Mouse (Mus musculus) liver (tissue): ENCODE measurements around the gene Map3k3.
A peak's percentile ranks its signal among the peaks of the same experiment; 100 is the strongest.

Source experiments
- DNase-seq: peaks from one replicate; pipeline ENCODE4 v3.0.0-alpha.2; 2020; ENCODE audit warnings: mixed read lengths

Map3k3 gene

DNA sequence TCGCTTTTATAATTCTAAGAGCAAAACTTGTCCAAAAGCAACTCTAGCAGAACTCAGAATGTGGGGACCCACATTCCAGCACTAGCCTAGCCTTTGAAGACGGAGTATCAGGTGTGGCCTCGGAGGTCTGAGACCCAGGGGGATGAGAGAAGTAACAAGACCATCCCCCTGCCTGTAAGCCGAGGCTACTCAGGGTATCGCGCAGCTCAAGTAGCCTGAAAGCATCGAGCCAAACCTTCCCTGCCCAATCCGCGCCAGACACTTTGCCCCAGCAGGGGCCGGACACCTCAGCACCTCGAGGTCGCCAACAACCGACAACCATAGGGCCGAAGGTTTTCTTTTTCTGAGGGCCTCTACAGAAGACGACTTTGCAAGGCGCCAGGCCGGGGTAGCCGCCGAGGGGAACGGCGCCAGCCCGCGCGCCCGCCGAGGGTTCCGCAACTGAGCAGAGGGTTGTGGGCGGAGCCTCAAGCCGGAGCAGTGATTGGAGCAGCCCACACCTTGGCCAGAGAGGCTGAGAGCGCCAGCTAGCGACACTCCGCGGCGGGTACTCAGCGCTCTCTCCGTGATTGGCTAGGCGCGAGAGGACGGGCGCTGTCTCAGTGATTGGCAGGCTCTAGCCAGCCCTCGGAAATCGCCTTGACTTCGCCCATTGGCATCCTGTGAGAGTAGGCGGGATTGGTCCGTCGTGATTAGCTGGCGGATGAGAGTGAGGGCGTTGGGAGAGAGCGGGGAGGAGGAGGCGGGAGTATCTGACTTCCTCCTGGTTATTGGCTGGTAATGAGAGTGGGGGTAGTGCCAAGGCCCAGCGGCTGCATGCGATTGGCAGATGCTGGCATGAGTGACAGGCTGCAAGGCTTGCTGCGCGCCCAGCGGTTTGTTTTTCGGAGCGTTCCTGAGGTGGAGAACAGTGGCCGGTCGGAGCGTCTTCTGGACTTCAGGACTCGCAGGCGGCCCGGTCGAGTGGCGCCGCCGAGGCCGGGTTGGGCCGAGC lies at the start of gene Map3k3:
Gene Map3k3 (plus strand): TSS at position 906 of the 994 bp plus-strand sequence.
- DNase-seq: peak; percentile 96

GRCm38 (mm10) chr11:106034986-106035385 lies 49.4 kb upstream of the Map3k3 start:
- DNase-seq: no peak

- peak; percentile 97 for DNase-seq
Measured at GRCm38 (mm10) chr11:106036548-106037417, 47.6 kb upstream of the Map3k3 start, which contains the start of gene Dcaf7. Gene Dcaf7, plus strand, starts transcription at chr11:106036872.

DNA sequence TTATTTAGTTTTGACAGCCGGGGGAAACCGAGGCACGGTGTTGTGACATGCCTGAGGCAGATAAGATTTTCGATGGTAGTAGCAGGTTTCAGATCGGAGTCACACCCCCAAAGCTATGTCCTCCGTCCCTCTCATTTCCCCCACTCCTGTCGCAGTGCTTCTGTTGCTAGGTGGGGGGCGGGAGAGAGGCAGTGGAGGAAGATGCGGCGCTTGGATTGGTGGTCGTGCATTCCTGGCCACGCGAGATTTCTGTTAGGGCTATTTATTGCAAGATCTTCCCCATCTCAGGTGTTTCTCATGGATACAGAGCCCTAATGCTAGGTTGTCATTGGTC lies 47.0 kb upstream of the Map3k3 start:
- DNase-seq: peak; percentile 39

GRCm38 (mm10) chr11:106044349-106044748 lies 40.1 kb upstream of the Map3k3 start:
- DNase-seq: no peak

- no peak for DNase-seq
Measured at GRCm38 (mm10) chr11:106045256-106045655, 39.2 kb upstream of the Map3k3 start.

DNA sequence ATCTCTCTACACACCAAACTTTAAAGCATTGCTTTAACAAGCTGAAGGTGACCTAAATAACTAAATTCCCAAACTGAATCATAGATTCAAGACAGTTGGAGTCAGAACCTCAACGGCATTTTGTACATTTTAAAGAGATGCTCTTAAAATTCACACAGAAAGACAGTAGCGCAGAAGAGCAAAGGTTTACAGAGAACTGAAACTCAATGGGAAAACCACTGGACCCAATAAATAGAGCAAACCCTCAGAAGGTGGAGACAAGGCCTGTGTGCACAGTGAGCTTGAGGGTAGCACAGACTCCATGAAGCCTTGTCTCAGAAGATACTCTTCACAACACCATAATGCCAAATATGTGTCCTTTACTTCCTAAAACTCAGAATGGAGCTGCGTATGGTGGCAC lies 38.6 kb upstream of the Map3k3 start:
- no peak for DNase-seq

GRCm38 (mm10) chr11:106046584-106046983 lies 37.8 kb upstream of the Map3k3 start:
- no peak for DNase-seq

DNA sequence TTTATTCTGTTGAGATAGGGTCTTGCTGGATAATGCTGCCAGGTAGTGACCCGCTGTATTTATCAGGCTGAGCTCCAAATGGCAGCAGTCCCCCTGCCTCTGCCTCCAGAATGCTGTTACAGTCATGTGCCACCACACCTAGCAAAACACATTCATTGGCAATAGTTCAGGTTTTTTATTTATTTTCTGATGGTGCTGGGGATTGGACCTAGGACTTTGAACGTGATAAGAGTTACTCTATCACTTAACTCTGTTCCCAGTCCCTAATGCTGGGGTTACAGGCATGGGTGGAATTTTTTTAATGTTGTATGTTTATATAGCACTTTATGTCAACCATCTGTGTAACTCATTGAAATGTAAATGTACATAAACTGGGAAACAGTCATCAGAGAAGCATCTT lies 30.5 kb upstream of the Map3k3 start:
- DNase-seq: no peak

GRCm38 (mm10) chr11:106054600-106054999 lies 29.8 kb upstream of the Map3k3 start:
- DNase-seq: peak; percentile 32

DNA sequence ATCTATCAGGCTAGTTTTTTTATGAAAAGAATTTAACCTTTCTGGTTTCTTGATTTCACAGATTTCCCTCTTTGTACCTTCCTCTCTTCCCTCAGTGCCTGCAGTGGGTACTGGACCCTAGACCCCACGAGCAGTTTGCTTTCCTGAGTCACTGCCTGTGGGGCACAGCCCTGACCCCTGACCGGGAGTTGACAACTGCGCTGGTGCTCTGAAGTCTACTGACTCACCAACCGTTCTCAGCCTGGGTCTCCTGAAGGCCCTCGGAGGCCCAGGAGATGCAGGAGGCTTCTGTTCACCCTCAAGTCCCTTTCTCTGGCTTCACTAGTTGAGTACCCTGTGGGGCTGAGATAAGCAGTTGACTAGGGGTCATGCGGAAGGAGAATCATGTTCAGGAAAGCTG lies 29.1 kb upstream of the Map3k3 start:
- no peak for DNase-seq

DNA sequence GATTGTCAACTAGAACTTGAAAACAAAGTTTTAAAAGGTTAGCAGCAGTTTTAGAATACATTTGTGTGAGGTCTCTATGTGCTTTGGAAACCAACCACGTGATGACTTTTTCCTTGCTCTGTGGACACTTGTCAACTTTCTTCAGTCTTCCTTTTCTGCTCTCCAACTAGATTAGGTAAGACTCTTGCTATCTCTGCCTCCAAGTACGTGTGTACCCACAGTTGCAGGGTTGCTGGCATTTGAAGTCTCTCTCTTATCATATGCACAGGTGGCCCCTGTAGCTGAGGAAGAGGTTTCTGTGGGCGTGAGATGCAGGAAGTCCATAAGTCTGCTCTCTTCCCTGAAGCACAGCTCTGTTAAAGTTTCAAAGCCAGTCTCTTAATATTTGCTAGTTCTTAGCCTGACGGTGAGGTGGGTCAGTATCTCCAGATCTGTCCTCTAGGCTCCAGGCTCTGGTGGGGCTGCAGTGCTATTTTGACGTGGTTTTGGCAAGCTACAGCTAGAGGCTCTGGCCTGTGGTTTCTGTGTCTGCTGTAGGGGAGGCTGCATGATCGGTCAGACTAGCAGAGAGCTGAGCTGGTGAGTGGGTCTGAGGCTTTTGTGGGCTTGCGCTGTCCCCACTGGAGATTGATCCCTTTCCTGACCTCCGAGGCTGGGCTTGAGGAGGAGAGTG lies 27.5 kb upstream of the Map3k3 start:
- peak; percentile 55 for DNase-seq

DNA sequence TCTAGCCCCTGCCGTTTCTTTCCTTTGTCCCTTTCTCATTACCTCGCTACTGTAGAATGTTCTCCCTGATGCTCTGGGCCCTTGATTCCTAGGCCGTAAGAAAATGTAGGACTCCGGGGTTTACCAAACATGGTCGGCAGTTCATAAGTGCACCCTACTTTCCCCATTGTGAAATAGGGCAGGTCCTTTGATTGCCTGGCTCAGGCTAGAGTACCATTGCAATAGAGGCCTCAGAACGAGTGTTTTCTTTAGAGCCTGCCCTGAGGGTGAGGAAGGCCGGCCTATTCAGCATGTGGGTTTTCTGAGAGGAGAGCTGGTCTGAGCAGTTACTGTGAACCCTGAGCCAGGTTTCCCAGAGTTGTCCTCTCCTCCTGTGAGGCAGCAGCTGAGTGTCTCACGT lies 26.4 kb upstream of the Map3k3 start:
- no peak for DNase-seq

DNA sequence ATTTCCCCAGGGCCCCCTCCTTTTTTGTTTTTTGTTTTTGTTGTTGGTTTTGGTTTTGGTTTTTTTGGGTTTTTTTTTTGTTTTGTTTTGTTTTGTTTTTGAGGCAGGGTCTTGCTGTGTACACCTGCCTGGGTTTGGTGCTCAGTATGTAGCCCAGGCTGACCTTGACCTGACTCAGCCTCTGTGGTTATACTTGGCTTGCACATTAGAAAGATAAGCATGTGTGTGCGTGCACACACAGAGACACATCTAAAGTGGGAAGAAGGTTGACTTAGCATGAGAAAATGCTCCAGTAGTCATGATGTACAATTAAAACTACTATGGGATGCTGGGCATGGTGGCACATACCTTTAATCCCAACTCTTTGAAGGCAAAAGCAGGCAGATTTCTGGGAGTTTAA lies 23.9 kb upstream of the Map3k3 start:
- DNase-seq: no peak

GRCm38 (mm10) chr11:106061311-106061710 lies 23.1 kb upstream of the Map3k3 start:
- no peak for DNase-seq

DNA sequence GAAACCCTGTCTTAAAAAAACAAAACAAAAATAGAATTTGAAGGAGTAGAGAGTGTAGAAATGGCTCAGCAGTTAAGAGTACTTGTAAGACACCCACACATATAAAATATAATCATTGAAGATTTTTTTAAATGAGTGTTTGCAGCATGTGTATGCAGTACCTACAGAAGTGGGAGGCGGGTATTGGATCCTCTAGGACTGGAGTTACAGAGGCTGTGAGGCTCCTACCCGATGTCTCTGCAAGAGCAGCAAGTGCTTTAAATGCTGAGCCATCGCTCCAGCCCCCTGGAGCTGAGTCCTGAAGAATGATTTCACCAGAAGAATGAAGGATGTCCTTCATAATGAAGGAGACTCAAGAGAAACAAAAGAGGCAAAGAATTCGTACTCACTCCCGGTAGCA lies 20.7 kb upstream of the Map3k3 start:
- DNase-seq: no peak

GRCm38 (mm10) chr11:106065073-106065922 lies 19.1 kb upstream of the Map3k3 start:
- DNase-seq: no peak

DNA sequence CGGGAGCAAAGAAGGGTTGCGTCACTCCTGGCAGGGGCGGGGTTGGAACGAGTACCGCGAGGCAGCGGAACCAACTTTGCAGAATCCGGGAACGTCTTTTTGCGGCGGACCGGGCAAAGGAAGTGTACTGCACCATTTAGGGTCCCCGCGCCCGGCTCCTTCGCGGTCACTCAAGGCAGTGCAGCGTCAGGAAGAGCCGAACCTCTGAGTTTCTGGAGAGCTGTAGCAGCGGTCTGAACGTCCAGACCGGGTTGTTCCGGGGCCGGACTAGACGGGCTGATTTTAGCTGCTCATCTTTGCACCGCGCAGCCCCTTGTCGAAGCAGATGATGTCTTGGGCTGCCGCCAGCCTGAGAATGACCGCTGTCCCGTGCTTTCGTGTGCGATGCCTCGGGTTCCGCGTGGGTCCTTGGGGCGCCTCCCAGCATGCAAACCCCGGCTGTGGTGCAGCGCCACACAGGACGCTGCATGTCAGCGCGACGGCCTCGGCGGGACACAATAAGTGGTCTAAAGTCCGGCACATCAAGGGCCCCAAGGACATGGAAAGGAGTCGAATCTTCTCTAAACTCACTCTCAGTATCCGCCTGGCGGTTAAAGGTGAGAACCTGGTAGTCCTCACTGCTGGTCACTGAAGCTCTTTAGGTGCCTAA lies 18.4 kb upstream of the Map3k3 start, which contains the start of gene Taco1:
Gene Taco1 (plus strand): TSS at position 139 of the 649 bp plus-strand sequence.
- DNase-seq: peak; percentile 92

GRCm38 (mm10) chr11:106066616-106067015 lies 17.8 kb upstream of the Map3k3 start:
- DNase-seq: peak; percentile 76

DNA sequence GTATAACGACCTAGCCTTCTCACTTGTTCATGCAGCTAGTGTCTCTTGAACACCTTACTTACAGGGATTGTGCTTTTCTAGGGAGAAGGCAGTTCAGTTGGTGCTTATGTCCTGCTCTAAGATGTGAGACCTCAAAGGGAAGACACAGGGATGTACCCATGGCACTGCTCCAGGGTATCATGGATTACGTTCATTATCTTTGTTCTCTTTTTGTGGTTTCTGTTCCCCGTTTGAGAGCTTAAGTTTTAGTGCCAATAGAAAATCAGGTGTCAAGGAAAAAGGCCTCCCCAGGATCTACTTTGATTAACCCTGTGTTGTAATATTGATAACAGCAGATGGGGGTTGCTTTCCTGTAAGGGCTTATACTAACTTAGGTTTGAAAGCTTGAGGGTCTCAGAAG lies 10.6 kb upstream of the Map3k3 start:
- DNase-seq: no peak

DNA sequence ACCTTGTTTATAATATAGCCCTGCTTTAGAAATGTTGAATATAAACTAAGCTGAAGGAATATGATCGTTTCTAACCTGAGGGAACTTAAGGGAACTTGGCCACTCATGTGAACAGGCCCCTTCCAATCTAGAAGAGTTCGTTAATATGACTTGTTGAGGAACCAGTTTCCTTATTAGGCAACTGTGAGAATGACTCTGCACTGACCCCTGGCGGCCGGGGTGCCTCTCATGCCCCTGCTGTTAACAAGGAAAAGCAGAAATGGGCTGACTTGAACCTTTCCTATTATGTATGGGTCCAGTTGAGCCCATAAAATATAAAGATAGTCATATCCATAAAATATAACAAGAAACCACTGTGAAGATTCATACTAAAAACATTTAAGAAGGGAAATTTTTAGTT lies 8.1 kb upstream of the Map3k3 start:
- peak; percentile 88 for DNase-seq
